Mouse (Mus musculus): ENCODE data around the gene RPS10-NUDT3.

- TF ChIP-seq CTCF (conservative IDR thresholded peaks at IDR 0.05; ENCODE audit: low read length) (no peak), NANOG (IDR thresholded peaks at IDR 0.05; ENCODE audit: borderline replicate concordance, low read length) (no peak)
Observed at GRCm38 (mm10) chr17:27557927-27558661, 76.9 kb downstream of the RPS10-NUDT3 start.
